Mouse (Mus musculus) small intestine, adult 2 months (tissue): ENCODE results near the gene Dnaja1.

Experiments
- CTCF ChIP-seq: fragments of 200-500 bp; IDR thresholded peaks from 2 replicates; pipeline ENCODE4 v1.5.1; 2012; ENCODE audit warnings: low read depth, mild to moderate bottlenecking, control low read depth, inconsistent platforms, low read length, moderate library complexity, mixed read lengths; ENCODE audit not compliant: insufficient replicate concordance, insufficient read length; ENCODE audit errors: extremely low read depth
- POLR2A ChIP-seq: fragments of 200-500 bp; IDR thresholded peaks from 2 replicates; pipeline ENCODE4 v1.6.1; 2012; ENCODE audit warnings: low read depth, mild to moderate bottlenecking, control low read depth, inconsistent platforms, low read length, moderate library complexity

GRCm38 (mm10) chr4:40759876-40760275 lies 37.9 kb downstream of the Dnaja1 start:
- TF ChIP-seq CTCF (no peak), POLR2A (no peak)
